Mouse (Mus musculus) 3T3-L1 (cell line): Measurements from ENCODE around the gene Gjc3.

Experiments
- DNase-seq: peaks from one replicate; pipeline ENCODE4 v3.0.0-alpha.2; 2015; ENCODE audit warnings: low read depth, low spot score

Gjc3 gene

GRCm38 (mm10) chr5:137914508-137914907 is 48.4 kb downstream of the Gjc3 start:
- DNase-seq = peak; percentile 58

GRCm38 (mm10) chr5:137909564-137910262 is 53.2 kb downstream of the Gjc3 start:
- no peak for DNase-seq
